Mouse (Mus musculus) kidney, embryonic 14.5 days (tissue): ENCODE measurements around the gene Babam2. TPM values are rescaled to one million over a fixed set of nuclear protein-coding genes. Genes with fewer than 3 reads are reported as not detected.

ENCODE experiments used
- ATAC-seq: fragments of 200-750 bp; cut with Nextera tagmentation; 2 replicates; pipeline ENCODE4 v1.8.0; 2017; ENCODE audit warnings: moderate number of reproducible peaks, mild to moderate bottlenecking, moderate TSS enrichment, moderate library complexity; ENCODE audit not compliant: low FRiP score, low TSS enrichment
- H3K27ac ChIP-seq: fragments of 300-500 bp; sonication (generic); 2 replicates; pipeline ENCODE4 v1.5.1; 2014; ENCODE audit warnings: low read depth, mild to moderate bottlenecking, low read length, moderate library complexity, mixed read lengths
- H3K27me3 ChIP-seq: fragments of 300-500 bp; sonication (generic); 2 replicates; pipeline ENCODE4 v1.6.1; 2014; ENCODE audit warnings: mild to moderate bottlenecking, low read length; ENCODE audit not compliant: control insufficient read depth, insufficient read depth
- H3K36me3 ChIP-seq: fragments of 300-500 bp; sonication (generic); 2 replicates; pipeline ENCODE4 v1.6.1; 2014; ENCODE audit warnings: low read length, mixed read lengths; ENCODE audit not compliant: control insufficient read depth, insufficient read depth
- H3K4me1 ChIP-seq: fragments of 300-500 bp; sonication (generic); 2 replicates; pipeline ENCODE4 v1.6.1; 2014; ENCODE audit warnings: low read length, mixed read lengths; ENCODE audit not compliant: control insufficient read depth, insufficient read depth
- H3K4me2 ChIP-seq: fragments of 300-500 bp; sonication (generic); replicated peaks from 2 replicates; pipeline ENCODE4 v1.6.1; 2014; ENCODE audit warnings: low read depth, mild to moderate bottlenecking, low read length
- H3K4me3 ChIP-seq: fragments of 300-500 bp; sonication (generic); 2 replicates; pipeline ENCODE4 v1.5.1; 2014; ENCODE audit warnings: mild to moderate bottlenecking, low read length
- H3K9ac ChIP-seq: fragments of 300-500 bp; sonication (generic); 2 replicates; pipeline ENCODE4 v1.6.1; 2014; ENCODE audit warnings: low read depth, mild to moderate bottlenecking, low read length, moderate library complexity
- H3K9me3 ChIP-seq: fragments of 300-500 bp; sonication (generic); 2 replicates; pipeline ENCODE4 v1.6.1; 2016; ENCODE audit warnings: low read length; ENCODE audit not compliant: control insufficient read depth
- WGBS: fragments of 180-500 bp; shearing (Covaris S2); extraction: QIAGEN DNeasy Blood & Tissue Kit; methylation state at CpG from one replicate; pipeline ENCODE4 v1.1.7; 2014; 5-methylcytosine and 5-hydroxymethylcytosine counted together
- polyA plus RNA-seq: library from polyadenylated mRNA; unstranded; fragments of >200 nt; fragmentation: Nextera tagmentation; extraction: Ambion mirVana; gene quantifications from 2 replicates; pipeline ENCODE4 v1.2.1, GENCODE M21; 2014

Gene Babam2
- polyA plus RNA-seq, 1 experiment from 2014 or later, result 60.6 TPM

DNA sequence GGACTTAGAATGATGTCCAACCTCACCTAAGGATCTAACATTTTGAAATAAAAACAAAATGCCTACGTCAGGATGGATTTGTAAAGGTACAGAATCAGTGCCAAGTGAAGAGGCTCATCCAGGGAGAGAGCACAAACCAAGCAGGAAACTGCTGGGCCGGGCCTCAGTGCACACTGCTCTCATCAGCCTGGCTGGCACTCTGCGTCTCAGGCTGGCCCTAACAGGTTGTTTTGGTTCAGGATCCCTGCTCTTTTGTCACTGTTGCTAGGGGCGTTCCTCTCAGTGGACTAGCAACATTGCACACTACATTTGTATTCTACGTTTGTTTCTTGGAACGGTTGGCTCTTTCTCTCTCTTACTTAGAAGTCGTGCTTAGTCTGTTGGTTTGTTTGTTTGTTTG is 231.5 kb downstream of the Babam2 start:
- no peaks in the 10 kb centered on the region for H3K36me3 ChIP-seq
- no peaks in the 10 kb centered on the region for H3K9me3 ChIP-seq
- H3K4me1 ChIP-seq, result 0 out of 2 replicates have a peak, but pooled peaks cover 3% of the 10 kb centered on the region
- 79% methylated on average over 7 of the region's 7 CpGs for WGBS
- no peak overlapping the region for H3K27ac ChIP-seq
- ATAC-seq, result no peak
- no peaks in the 10 kb centered on the region for H3K27me3 ChIP-seq
- no peak overlapping the region for H3K4me2 ChIP-seq
- no peak overlapping the region for H3K4me3 ChIP-seq
- no peak overlapping the region for H3K9ac ChIP-seq

DNA sequence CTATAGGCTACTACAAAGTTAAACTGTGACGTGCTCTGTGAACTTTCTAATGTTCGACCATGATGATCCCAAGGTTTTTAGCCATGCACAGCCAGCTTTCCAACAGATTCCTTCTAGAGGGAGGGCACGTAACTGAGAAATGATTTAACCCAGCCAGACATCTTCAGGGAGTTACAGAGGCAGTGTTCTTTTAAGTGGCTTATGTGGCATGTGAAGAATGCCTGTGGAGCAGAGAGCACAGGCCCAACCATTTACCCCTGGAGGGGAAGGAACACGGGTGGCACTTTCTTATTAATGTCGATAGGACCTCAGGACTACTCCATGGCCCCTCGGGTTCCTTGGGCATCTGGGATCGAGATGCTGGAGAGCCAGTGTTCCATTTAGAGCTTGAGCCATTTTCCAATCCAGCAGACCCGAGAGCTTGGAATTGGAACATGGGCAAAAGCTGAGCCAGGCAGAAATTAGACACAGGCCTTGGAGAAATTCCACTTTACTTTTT is 233.7 kb downstream of the Babam2 start:
- Histone ChIP-seq H3K4me2 (no peak overlapping the region), H3K9me3 (no peaks in the 10 kb centered on the region), H3K27ac (no peak overlapping the region), H3K27me3 (no peaks in the 10 kb centered on the region), H3K36me3 (no peaks in the 10 kb centered on the region), H3K4me1 (0 out of 2 replicates have a peak, but pooled peaks cover 3% of the 10 kb centered on the region), H3K4me3 (no peak overlapping the region), H3K9ac (no peak overlapping the region)
- ATAC-seq, result no peak
- 74% methylated on average over 8 of the region's 8 CpGs for WGBS

DNA sequence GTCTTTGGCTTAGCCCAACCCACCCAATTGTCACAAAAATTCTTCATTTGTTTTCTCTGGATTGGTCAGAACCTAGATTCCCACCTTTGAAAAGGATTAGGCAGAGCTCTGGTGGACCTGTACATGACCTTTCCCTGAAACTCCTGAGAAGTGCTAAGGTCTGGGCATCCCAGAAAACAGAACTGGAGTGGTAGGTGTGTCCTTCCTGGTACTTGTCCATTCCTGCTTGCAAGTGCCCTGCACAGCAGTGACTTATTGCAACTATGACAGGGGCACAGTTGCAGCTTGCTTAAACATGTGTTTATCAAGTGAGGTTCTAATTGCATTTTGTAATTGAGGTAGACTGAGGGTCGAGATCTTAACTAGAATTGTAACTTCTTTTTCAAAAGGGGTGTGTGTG is 234.2 kb downstream of the Babam2 start:
- H3K36me3 ChIP-seq, result no peaks in the 10 kb centered on the region
- WGBS, result 67% methylated on average over 1 of the region's 1 CpGs
- no peaks in the 10 kb centered on the region for H3K9me3 ChIP-seq
- H3K27ac ChIP-seq, result no peak overlapping the region
- no peak overlapping the region for H3K9ac ChIP-seq
- no peak overlapping the region for H3K4me2 ChIP-seq
- H3K4me1 ChIP-seq, result 0 out of 2 replicates have a peak, but pooled peaks cover 3% of the 10 kb centered on the region
- no peak overlapping the region for H3K4me3 ChIP-seq
- ATAC-seq, result no peak
- no peaks in the 10 kb centered on the region for H3K27me3 ChIP-seq

DNA sequence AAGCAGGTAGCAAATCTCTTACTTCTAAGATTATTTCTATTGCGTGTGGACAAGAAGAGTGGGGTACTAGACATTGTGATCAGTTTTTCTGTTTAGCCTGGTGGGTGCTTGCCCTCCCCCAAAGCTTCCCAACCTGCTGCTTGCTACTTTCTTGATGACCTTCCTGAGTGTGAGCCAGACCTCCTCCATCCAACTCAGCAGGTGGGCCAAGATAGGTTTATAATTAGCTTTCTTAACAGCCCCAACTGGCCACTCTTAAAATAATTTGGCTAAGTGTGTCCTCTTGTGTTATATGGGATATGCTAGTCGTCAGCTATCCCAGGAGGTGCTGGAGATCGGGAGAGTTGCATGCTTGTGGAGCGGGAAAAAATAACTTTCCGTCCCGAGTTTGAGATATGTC is 235.8 kb downstream of the Babam2 start:
- no peak overlapping the region for H3K27ac ChIP-seq
- 89% methylated on average over 6 of the region's 6 CpGs for WGBS

DNA sequence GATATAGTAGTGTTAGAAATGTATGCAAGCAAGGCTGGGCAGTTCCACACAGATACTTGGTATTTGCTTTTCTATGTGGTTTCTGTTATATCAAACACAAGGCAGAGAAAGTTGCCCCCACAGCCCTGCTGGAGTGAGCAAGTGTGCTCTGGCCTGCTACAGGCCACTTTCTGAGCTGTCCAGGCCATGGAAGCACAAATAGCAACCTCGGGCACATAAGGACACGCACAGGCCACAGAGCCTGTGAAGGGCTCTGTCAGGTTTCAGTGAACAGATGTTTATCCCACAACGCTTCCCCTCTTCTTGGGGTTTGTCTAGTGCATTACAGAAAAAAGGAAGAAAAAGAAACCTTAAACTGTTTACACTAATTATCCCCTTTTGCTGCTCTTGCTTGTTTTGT is 236.9 kb downstream of the Babam2 start:
- no peak for ATAC-seq
- no peak overlapping the region for H3K27ac ChIP-seq
- WGBS, result 79% methylated on average over 3 of the region's 3 CpGs
- no peaks in the 10 kb centered on the region for H3K27me3 ChIP-seq
- no peak overlapping the region for H3K4me3 ChIP-seq
- 0 out of 2 replicates have a peak, but pooled peaks cover 3% of the 10 kb centered on the region for H3K4me1 ChIP-seq
- no peak overlapping the region for H3K9ac ChIP-seq
- H3K36me3 ChIP-seq, result no peaks in the 10 kb centered on the region
- H3K4me2 ChIP-seq, result no peak overlapping the region
- no peaks in the 10 kb centered on the region for H3K9me3 ChIP-seq

More for the DNA sequence above, 235.8 kb downstream of the Babam2 start:
- H3K27me3 ChIP-seq, result no peaks in the 10 kb centered on the region
- no peak overlapping the region for H3K4me3 ChIP-seq
- H3K4me1 ChIP-seq, result 0 out of 2 replicates have a peak, but pooled peaks cover 3% of the 10 kb centered on the region
- no peak for ATAC-seq
- H3K36me3 ChIP-seq, result no peaks in the 10 kb centered on the region
- H3K9ac ChIP-seq, result no peak overlapping the region
- no peaks in the 10 kb centered on the region for H3K9me3 ChIP-seq
- H3K4me2 ChIP-seq, result no peak overlapping the region

DNA sequence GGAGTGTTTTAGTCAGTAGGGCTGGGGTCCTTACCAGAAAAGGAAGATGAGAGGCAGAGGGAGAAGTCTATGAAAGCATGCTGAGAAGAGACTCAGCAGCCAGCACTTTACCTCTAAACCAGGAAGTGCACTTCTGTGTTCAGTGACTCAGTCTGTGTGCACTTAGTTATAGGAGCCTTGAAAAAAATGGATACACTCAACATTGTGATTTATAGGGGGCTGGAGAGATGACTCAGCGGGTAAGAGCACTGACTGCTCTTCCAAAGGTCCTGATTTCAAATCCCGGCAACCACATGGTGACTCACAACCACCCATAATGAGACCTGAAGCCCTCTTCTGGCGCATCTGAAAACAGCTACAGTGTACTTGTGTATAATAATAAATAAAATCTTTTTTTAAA is 238.5 kb downstream of the Babam2 start:
- Histone ChIP-seq H3K36me3 (no peaks in the 10 kb centered on the region), H3K4me1 (0 out of 2 replicates have a peak, but pooled peaks cover 3% of the 10 kb centered on the region), H3K9me3 (no peaks in the 10 kb centered on the region), H3K9ac (no peak overlapping the region), H3K27me3 (no peaks in the 10 kb centered on the region), H3K27ac (no peak overlapping the region), H3K4me3 (no peak overlapping the region), H3K4me2 (no peak overlapping the region)
- WGBS, result 88% methylated on average over 3 of the region's 3 CpGs
- ATAC-seq, result no peak

DNA sequence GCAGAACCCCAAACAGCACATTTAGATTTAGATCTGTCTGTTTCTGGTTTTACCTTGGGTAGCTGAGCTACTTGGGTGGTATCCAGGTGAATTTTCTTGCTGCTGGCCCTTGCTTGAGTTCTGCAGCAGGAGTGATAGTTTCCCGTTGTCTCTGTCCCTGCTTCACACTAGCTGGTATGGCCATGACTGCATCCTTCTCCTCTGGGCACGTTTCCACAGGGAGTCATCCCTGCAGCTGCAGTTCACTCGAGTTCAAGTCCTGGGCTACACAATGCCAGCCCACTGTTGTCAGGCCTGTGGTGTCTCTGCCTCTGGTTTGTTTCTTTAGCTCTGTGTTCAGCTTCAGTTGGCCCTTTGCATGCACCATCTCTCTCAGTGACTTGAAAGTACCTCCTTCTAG is 239.0 kb downstream of the Babam2 start:
- no peak for ATAC-seq
- no peak overlapping the region for H3K27ac ChIP-seq
- H3K4me3 ChIP-seq, result no peak overlapping the region
- WGBS, result 83% methylated on average over 3 of the region's 3 CpGs
- H3K36me3 ChIP-seq, result no peaks in the 10 kb centered on the region
- no peak overlapping the region for H3K4me2 ChIP-seq
- no peaks in the 10 kb centered on the region for H3K27me3 ChIP-seq
- H3K4me1 ChIP-seq, result no peaks in the 10 kb centered on the region
- no peak overlapping the region for H3K9ac ChIP-seq
- no peaks in the 10 kb centered on the region for H3K9me3 ChIP-seq

DNA sequence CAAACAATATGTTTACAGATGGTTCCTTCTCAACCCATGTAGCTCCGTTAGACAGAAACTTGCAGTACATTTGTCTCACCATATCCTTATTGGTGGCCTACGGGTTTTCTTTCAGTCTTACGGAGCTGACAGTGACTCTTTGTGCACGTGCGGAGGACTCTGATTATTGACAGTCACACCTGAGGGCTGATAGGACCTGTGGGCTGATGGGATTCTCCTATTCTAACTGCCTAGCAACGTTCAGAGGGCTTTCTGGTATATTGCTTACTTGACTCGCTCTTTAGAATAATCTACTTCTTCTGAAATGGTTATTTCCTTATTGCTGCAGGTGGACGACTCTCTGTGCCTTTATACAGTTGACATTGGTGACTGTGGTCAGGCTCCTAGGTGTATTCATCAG is 243.4 kb downstream of the Babam2 start:
- H3K36me3 ChIP-seq, result no peaks in the 10 kb centered on the region
- H3K4me3 ChIP-seq, result no peak overlapping the region
- H3K27ac ChIP-seq, result no peak overlapping the region
- no peaks in the 10 kb centered on the region for H3K27me3 ChIP-seq
- no peak overlapping the region for H3K4me2 ChIP-seq
- no peak for ATAC-seq
- H3K9ac ChIP-seq, result no peak overlapping the region
- H3K9me3 ChIP-seq, result no peaks in the 10 kb centered on the region
- WGBS, result 86% methylated on average over 8 of the region's 8 CpGs
- no peaks in the 10 kb centered on the region for H3K4me1 ChIP-seq

DNA sequence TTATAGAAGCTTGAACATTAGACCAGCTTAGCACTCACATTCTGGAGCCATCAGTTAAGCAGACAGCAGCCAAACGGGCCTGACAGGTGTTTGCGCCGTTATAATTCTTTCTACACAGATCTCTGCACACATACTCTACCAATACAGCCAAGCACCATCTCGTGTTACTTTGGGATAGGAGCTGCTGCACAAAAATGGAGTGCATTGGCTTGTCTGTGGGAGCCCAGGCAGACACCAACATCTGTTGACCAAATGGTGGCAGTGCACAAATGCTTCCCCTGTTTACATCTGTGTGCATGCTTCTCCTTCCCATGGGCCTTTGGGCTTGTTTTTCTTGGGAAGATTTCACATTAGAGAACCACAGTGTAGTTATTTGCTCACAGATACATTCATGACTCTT is 249.7 kb downstream of the Babam2 start:
- Histone ChIP-seq H3K4me3 (no peak overlapping the region), H3K4me1 (no peaks in the 10 kb centered on the region), H3K4me2 (no peak overlapping the region), H3K36me3 (no peaks in the 10 kb centered on the region), H3K27ac (no peak overlapping the region), H3K27me3 (no peaks in the 10 kb centered on the region), H3K9ac (no peak overlapping the region), H3K9me3 (no peaks in the 10 kb centered on the region)
- no peak for ATAC-seq
- WGBS, result 45% methylated on average over 4 of the region's 4 CpGs
